Mouse (Mus musculus) fibroblast of lung, adult 2 months (primary cell): ENCODE results near the gene Urah.
A peak's percentile ranks its signal among the peaks of the same experiment; 100 is the strongest.

Experiments used
- DNase-seq: peaks from one replicate; pipeline ENCODE4 v3.0.0-alpha.2; 2011; ENCODE audit warnings: low read depth

Gene Urah

DNA sequence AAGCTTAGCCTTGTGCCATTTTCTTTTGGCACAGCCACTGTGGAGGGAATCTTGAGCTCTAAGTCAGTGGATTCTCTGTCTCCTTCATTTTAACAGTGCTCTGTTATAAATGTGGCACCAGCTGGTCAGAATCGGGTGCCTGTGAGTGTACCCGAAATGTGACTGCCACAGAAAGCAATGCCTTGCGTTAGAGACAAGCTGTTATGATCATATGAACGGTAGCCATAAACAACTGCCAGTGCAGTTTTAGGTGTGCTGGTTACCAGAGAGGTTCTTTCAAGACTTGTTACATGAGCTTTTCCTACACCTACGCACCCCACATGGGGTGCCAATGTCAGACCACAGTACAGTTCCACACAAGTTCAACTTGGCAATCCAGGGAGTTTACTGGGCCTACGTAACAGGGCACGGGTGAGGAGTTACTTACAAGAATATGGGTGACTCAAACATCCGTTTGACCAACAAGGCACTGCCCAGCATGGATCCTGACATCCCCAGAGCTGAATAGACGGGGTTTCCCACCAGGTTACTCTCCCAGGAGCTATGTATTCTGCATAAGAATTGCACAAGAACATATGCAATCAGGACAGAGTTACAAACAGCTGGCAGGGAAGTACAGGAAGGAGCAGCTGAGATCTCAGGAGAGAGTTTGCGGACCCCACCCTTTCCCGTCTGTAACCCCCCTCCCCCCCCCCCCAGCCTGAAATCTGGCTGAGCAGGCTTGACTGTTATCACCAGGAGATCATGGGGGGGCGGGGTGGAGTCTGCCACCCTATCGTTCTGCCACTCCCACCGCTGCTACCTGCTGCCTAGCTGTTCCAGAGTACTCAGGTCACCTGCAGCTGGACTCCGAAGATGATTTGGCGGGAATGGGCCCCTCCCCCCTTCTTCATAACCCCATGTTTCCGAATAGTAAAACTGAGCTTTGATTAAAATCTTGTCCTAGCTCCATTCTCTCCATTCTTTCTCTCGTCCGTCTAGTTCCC is 6.2 kb downstream of the Urah start:
- DNase-seq, result no peak

GRCm38 (mm10) chr7:140843806-140844205 is 9.0 kb downstream of the Urah start:
- DNase-seq, result no peak

GRCm38 (mm10) chr7:140844905-140845665 is 10.3 kb downstream of the Urah start, which contains the start of gene Scgb1c1:
Gene Scgb1c1, plus strand, starts transcription at chr7:140845547.
- no peak for DNase-seq

DNA sequence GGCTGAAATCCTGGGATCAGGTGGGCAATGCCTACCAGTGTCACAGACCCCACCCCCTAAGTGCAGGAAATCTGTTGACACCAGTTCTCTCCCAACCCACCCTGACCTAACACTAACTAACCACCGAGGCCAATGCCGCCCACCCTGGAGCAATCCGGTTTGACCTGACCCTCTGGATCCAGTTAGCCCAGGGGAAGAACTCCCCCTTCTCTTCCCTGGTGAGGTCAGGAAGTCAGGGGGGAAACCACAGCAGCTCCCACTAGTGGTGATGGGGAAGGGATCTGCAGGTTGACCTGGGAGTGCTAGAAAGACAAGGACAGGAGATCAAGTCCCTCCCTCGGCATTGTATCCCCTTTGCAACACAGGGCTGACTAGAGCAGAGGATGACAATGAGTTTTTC is 10.9 kb downstream of the Urah start:
- DNase-seq, result no peak

DNA sequence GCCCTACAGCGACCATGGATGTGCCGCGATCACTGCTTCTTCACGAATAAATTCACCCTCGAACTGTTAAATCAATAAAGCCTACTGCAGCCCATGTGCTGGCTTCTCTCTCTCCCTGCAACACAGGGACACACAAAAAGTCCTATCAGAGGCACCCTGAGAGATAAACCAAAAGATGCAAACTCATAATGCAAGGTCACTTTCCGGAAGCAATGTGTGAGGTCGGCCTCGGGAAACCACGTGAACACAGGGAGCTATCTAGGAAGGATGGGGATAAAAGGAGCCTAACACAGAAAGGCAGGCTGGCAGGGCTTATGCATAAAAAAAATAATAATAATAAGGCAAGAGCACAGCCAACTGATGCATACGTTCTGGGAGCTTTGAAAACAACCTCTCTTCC is 11.9 kb downstream of the Urah start:
- DNase-seq, result no peak

DNA sequence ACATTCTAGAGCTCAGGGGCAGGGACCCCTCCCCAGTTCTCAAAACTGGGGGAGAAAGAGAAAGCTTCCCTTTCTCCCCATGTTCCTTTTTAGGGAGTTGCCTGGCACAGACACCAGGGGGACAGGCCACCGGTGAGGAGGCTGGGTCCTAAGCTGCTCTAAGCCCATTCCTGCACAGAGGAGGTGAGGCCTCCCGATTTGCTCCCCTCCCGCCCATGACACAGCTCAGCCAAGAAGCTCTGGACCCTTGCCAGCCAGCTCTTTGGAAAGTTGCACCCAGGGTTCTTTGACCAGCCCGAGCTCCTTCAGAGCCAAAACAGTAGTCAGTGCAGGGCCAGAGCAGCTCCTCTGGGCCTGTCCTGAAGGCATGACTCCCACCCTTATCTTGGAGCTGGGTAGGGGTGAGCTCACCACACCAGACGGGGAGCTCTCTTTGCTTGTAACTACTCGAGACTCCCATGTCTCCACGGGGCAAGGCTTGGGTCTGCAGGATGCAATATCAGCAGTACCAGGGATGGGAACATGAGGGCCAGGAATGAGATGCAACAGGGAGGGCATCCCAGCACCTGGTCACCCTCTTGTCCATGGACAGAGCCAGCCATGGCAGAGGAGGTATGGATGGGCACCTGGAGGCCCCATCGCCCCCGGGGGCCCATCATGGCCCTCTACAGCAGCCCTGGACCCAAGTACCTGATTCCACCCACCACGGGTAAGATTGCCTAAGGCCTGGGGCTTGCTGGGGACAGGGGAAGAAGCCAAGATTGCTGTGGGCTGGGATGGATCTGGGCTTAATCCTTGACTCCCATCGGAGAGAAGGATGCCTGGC is 13.2 kb downstream of the Urah start, which contains the start of gene Odf3:
TSS of gene Odf3 (plus strand) at position 51 of the 826 bp plus-strand sequence.
- DNase-seq, result no peak

- DNase-seq, result no peak
Observed at GRCm38 (mm10) chr7:140848591-140848990, 13.8 kb downstream of the Urah start.

- no peak for DNase-seq
Observed at GRCm38 (mm10) chr7:140851916-140852315, 17.1 kb downstream of the Urah start.

DNA sequence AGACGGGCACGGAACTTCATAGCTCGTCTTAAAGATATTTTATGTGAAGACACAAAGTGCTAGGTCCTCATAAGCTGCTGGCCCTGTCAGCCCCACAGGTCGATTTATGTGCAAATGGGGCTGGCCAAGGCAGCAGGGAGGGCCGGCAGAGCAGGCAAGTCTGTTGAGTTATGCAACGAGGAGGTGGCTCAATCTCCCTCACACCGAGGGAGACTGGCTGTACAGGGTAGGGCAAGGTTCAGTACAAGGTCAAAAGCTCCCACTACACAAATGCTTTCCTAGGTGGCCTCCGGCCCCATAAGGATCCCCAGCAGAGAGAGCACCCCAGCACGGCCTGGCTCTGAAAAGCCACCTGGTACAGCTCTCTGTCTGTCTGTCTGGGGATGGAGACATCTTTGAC is 18.6 kb downstream of the Urah start:
- no peak for DNase-seq

DNA sequence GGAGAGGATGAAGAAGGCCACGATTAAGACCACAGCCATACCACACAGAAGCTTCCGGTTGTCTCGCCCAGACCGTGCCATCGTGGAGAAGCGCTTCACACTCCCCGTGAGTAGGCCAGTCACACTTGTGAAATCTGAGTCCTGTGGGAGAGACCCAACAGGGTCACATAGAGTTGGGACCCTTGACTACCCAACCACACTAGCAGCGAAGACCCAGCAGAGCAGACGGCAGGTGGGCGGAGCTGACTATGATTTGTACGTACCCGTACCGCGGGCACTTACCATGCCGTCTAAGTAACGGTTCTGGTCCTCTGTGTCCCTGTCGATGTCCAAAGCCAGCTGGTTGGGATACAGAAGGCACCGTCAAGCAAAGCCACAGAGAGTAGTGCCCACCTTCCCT is 19.7 kb downstream of the Urah start:
- no peak for DNase-seq

DNA sequence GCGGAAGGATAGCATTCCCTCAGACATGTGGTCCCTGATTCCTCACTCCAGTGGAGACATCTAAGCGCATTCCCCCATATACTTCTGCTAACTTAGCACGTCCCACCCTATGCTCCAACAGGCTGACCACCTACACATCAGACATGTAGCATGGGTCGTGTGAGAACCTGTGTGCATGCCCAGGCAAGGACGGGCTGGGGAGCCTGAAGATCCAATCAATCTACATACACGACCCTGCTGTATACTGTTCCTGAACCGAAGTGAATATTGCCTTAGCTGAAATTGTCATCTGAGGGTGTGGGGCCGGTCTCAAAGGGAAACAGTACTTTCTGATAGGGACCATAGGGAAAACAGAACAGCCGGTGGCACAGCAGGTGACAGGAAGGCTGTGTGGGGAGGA is 20.4 kb downstream of the Urah start:
- DNase-seq, result no peak

DNA sequence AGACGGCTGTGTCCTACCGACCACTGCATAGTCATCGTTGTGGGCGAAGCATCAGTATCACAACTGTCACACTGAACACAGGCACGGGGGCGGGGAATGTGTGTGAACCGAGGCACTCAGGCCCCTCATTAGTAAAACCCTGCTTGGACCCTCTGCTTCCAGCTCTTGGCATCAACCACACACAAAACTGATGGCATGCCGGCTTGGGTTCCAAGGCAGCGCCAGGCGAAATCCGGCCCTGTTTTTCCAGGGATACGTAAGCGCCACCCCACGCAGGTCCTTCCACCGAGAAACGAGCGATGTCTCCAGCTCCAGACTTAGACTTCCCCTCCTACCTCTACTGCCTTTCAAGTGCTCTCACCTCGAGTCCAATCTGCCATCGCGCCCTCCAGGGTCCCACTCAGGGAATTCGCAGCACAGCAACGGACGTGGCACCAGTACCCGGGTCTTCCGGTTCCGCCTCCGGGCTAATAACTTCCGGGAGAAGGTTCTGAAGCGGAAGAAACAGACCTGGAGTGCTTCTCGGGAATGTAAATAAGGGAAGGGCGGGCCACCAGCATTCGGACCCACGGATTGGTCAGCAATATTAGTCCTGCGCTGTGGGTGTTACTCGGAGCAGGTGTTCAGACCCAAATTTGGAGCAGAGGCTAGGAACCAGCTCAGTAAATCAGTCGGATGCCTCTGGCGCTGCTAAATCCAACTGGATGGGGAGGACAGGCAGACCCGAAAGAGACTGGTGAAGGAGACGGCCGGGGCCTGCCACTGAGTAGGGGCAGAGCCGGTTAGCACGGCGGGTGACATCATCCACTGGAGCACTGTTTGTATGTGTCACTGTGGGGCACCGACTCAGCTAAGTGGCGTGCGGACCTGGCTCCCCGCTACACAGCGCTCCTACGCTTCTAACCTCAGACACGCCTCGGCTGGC is 21.3 kb downstream of the Urah start, which contains the start of gene Gm45785:
TSS of gene Gm45785 (minus strand) at position 472 of the 925 bp plus-strand sequence.
- peak; percentile 87 for DNase-seq

- DNase-seq, result peak; percentile 54
Observed at GRCm38 (mm10) chr7:140856785-140857549, 22.1 kb downstream of the Urah start, which contains the start of gene Ric8a. Gene Ric8a, plus strand, starts transcription at chr7:140856957.

DNA sequence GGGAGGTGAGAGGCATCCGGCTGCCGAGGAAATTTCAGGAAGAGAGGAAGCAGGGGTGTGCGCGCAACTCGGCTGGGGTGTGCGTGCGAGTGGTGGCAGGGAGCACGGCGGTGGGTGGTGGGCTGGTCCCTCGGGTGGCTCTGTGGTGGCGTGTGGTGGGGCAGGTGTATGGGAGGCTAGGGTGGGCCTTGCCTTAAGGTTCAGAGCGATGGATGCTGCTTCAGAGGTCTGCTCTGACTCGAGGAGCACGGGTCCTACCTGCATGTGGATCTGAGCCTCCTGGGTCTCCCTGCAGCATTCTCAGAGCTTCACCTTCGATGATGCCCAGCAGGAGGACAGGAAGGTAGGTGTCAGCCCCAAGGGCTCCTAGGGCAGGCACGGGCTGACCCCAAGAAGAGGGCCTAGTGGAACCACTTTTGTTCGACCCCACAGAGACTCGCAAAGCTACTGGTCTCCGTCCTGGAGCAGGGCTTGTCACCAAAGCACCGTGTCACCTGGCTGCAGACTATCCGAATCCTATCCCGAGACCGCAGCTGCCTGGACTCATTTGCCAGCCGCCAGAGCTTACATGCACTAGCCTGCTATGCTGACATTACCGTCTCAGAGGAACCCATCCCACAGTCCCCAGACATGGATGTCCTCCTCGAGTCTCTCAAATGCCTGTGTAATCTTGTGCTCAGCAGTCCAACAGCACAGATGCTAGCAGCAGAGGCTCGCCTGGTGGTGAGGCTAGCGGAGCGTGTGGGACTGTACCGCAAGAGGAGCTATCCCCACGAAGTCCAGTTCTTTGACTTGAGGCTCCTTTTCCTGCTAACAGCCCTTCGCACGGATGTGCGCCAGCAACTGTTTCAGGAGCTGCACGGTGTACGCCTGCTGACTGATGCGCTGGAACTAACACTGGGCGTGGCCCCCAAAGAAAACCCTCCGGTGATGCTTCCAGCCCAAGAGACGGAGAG is 23.0 kb downstream of the Urah start, which contains the start of gene Bet1l:
TSS of gene Bet1l (minus strand) at position 28 of the 956 bp plus-strand sequence.
- DNase-seq, result no peak

DNA sequence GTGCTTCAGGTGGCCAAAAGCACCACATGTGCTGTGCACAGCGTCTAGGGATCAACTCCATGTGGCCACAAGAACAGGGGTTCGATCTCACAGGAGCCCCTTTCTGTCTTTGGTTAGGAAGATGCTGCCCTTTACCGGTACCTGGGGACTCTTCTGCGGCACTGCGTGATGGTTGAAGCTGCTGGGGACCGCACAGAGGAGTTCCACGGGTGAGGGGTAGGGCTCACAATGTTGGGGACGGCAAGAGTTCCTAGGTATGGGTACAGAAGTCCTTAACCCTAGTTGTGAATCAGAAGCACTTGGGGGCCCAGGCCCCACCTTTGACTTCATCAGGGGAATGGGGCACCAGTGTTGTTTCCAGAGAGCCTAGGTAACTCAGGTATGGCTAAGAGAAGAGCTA is 23.9 kb downstream of the Urah start:
- no peak for DNase-seq

DNA sequence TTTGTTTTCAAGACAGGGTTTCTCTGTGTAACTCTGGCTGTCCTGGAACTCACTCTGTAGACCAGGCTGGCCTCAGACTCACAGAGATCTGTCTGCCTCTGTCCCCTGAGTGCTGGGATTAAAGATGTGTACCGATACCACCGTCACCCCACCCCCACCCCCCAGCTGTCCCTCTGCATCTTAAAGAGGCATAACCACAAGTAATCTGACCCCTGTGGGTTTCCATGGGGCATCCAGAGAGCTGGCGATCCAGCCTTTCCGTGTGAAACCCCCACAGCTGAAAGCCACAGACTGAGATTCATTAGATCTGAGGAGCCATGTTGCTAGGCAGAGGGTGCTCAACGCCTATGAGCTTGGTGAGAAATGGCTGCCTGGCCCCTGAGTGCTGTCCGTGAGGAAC is 25.2 kb downstream of the Urah start:
- no peak for DNase-seq

DNA sequence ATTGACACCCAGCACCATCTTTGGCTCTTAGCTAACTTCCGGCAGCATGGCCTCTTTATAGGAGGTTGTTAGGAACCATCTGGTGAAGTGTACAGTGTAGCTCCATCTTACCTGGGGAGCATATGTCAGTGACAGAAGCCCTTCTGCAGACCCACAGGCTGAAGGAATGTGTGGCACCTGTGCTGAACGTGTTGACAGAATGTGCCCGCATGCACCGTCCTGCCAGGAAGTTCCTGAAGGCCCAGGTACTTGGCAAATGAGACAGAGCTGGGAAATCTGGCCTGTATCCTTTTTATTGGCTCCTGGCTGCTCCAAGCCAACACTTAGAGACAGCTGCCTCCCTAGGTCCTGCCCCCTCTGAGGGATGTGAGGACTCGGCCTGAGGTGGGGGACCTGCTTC is 25.9 kb downstream of the Urah start:
- DNase-seq, result no peak

DNA sequence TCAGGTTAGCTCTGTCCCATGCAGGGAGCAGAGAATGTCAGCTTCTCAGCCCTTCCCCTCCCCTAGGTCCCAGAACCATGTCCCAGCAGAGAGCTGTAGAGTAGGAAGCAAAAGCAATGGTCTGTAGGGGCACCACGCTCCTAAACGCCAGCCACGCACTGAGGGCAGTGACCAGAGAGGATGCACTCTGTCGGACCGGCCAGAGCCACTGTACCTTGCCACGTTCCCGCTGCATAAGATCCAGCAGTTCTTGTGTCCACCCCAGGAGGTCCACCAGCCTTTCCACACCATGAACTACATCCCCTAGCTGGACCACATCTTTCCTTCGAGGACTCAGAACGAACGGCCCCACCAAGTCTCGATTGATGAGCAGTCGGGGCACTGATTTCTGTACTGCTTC is 29.9 kb downstream of the Urah start:
- no peak for DNase-seq

DNA sequence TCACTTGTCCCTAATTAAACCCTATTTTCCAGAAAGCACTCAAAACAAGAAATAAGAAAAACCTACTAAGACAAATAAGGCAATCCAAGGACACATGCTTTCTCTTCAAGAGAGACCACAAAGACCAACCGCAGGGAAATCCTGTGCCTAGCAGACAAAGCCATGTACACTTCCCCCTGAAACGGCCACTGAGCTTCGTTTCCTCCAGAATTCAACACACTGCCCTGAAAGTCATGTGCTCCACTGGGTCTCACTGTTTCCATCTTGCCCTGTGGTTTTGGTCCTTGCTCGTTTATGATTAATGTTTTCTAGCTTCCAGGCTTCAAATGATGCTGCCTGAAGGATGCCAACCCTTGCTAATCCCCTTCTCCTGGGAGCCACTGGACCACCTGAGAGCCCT is 39.4 kb downstream of the Urah start:
- no peak for DNase-seq
